Mouse (Mus musculus) naive thymus-derived CD4-positive, alpha-beta T cell, adult 5 months (primary cell): Measurements from ENCODE around the gene Prss12. TPM values are rescaled to one million over a fixed set of nuclear protein-coding genes. Genes with fewer than 3 reads are reported as not detected.

Experiments used
- polyA plus RNA-seq: library from polyadenylated mRNA; unstranded; fragments of 100-300 nt; shearing (Covaris generic); gene quantifications from one replicate; pipeline ENCODE4 v1.2.1, GENCODE M21; 2017

The Prss12 gene
- 8.9 TPM for polyA plus RNA-seq

GRCm38 (mm10) chr3:123446708-123447537 lies at the start of gene Prss12:
Prss12 (plus strand) TSS chr3:123446913.

Other genes starting within 250 kb of the Prss12 start
- gene Synpo2, start 210.8 kb upstream of the Prss12 start, polyA plus RNA-seq = not detected
- 20.0 TPM for gene Sec24d, start 179.5 kb upstream of the Prss12 start, polyA plus RNA-seq
- gene Mettl14, start 60.8 kb upstream of the Prss12 start, polyA plus RNA-seq = 23.1 TPM
- gene Ndst3, start 243.9 kb downstream of the Prss12 start, polyA plus RNA-seq = 0.07 TPM